Comparison of ENCODE assay signal across 10 mouse cellular contexts in genomic region chr8:123787254-123787897, GRCm38 (mm10). TPM values are rescaled to one million over a fixed set of nuclear protein-coding genes. Genes with fewer than 3 reads are reported as not detected.
DNase-seq lines count a peak whose midpoint lies in the region; ATAC-seq and TF ChIP-seq lines count a peak whose summit lies in the region.
"Had no signal": no experiment of that assay in that cellular context is flagged by ENCODE, and none has a peak within 500 bp of the region (broad histone marks: within the 10 kb centered on the region; RNA-seq: fewer than 3 reads in every experiment).

No protein-coding gene starts in this region.

- H3K36me3 ChIP-seq in hindbrain, embryonic 15.5 days, result no peaks in the 10 kb centered on the region
- H3K36me3 ChIP-seq in hindbrain, embryonic 11.5 days (ENCODE audit: control insufficient read depth, insufficient read depth, low read length), result no peaks in the 10 kb centered on the region
- H3K36me3 ChIP-seq in CH12.LX (replicated peaks in 1 of 2; ENCODE audit: control insufficient read depth in 1 of 2, insufficient read depth in 1 of 2, low read length in 1 of 2), result peaks cover 17 to 39% of the 10 kb centered on the region in 2 experiments
- H3K36me3 ChIP-seq in forebrain, postnatal 0 days (ENCODE audit: insufficient read depth), result no peaks in the 10 kb centered on the region

- H3K27ac ChIP-seq in hindbrain, embryonic 15.5 days (replicated peaks), result no peak overlapping the region
- H3K27ac ChIP-seq in hindbrain, embryonic 11.5 days (ENCODE audit: low read depth, low read length), result no peak overlapping the region
- peak overlapping the region; percentile 81 for H3K27ac ChIP-seq in CH12.LX (ENCODE audit: insufficient read depth, low read depth)
- no peak overlapping the region for H3K27ac ChIP-seq in forebrain, postnatal 0 days (ENCODE audit: low read depth, low read length)

- no peak for TF ChIP-seq CTCF in CH12.LX (conservative IDR thresholded peaks at IDR 0.05 in 1 of 2, IDR thresholded peaks at IDR 0.05 in 1 of 2; ENCODE audit: low read depth in 2 of 2, low read length in 2 of 2)
- TF ChIP-seq CTCF in forebrain, postnatal 0 days (IDR thresholded peaks at IDR 0.05; ENCODE audit: low read depth), result no peak

- no peaks in the 10 kb centered on the region for H3K79me2 ChIP-seq in CH12.LX (replicated peaks; ENCODE audit: control insufficient read depth, extremely low read depth, insufficient read depth, poor library complexity, severe bottlenecking)

- in situ Hi-C loops in CH12.LX (cut with MboI; ENCODE audit: low pct_ligation_motif_present, low pct_unique_long_range_greater_than_20kb, low sequenced_read_pairs), result no loop called here

- 0 out of 2 replicates have a peak, but pooled peaks have one; percentile 0 for TF ChIP-seq EP300 in CH12.LX (IDR thresholded peaks at IDR 0.05; ENCODE audit: low read length)

- peak; percentile 64 for TF ChIP-seq POLR2A in CH12.LX (IDR thresholded peaks at IDR 0.05; ENCODE audit: low read depth, low read length)

- dilution Hi-C loops in CH12.LX (cut with MboI; ENCODE audit: extremely low pct_ligation_motif_present, extremely low pct_unique_long_range_greater_than_20kb, low sequenced_read_pairs), result no loop called here

- peaks cover 20% of the 10 kb centered on the region for H3K4me1 ChIP-seq in hindbrain, embryonic 15.5 days (replicated peaks)
- peaks cover 7% of the 10 kb centered on the region; the same call in 1 of the 2 replicates for H3K4me1 ChIP-seq in hindbrain, embryonic 11.5 days (replicated peaks; ENCODE audit: control insufficient read depth, insufficient read depth, low read length)
- peaks cover 24 to 37% of the 10 kb centered on the region in 2 experiments for H3K4me1 ChIP-seq in CH12.LX (ENCODE audit: control insufficient read depth in 1 of 2, insufficient read depth in 2 of 2)
- H3K4me1 ChIP-seq in forebrain, postnatal 0 days (ENCODE audit: insufficient read depth), result no peaks in the 10 kb centered on the region

- H3K27me3 ChIP-seq in hindbrain, embryonic 15.5 days, result no peaks in the 10 kb centered on the region
- H3K27me3 ChIP-seq in hindbrain, embryonic 11.5 days (ENCODE audit: control insufficient read depth, insufficient read depth, low read length), result no peaks in the 10 kb centered on the region
- no peaks in the 10 kb centered on the region for H3K27me3 ChIP-seq in CH12.LX (replicated peaks)
- no peaks in the 10 kb centered on the region for H3K27me3 ChIP-seq in forebrain, postnatal 0 days (ENCODE audit: insufficient read depth, low read length)

- intact Hi-C loops in left cerebral cortex, postnatal 36 days (cut with DNase I), result no loop called here

- H3K4me2 ChIP-seq in hindbrain, embryonic 15.5 days, result peak overlapping the region; percentile 23; the same call in 1 of the 2 replicates
- H3K4me2 ChIP-seq in hindbrain, embryonic 11.5 days (replicated peaks; ENCODE audit: low read depth, low read length), result no peak overlapping the region
- H3K4me2 ChIP-seq in CH12.LX (ENCODE audit: insufficient read depth, low read depth, poor library complexity, severe bottlenecking), result peak overlapping the region; percentile 35
- H3K4me2 ChIP-seq in forebrain, postnatal 0 days (ENCODE audit: low read depth), result no peak overlapping the region

- H3K9me3 ChIP-seq in hindbrain, embryonic 15.5 days, result no peaks in the 10 kb centered on the region
- H3K9me3 ChIP-seq in hindbrain, embryonic 11.5 days (ENCODE audit: control insufficient read depth, low read length), result no peaks in the 10 kb centered on the region
- H3K9me3 ChIP-seq in CH12.LX (replicated peaks; ENCODE audit: low read length), result no peaks in the 10 kb centered on the region
- no peaks in the 10 kb centered on the region for H3K9me3 ChIP-seq in forebrain, postnatal 0 days (ENCODE audit: low read length)

- WGBS in hindbrain, embryonic 15.5 days, result 63% methylated on average over 21 of the region's 21 CpGs
- 67% methylated on average over 21 of the region's 21 CpGs for WGBS in hindbrain, embryonic 11.5 days
- 68% methylated on average over 21 of the region's 21 CpGs for WGBS in forebrain, postnatal 0 days

- H3K4me3 ChIP-seq in hindbrain, embryonic 15.5 days, result no peak overlapping the region
- H3K4me3 ChIP-seq in hindbrain, embryonic 11.5 days (ENCODE audit: low read depth, low read length), result no peak overlapping the region
- peak overlapping the region; percentile 63 to 74 (median 69) for H3K4me3 ChIP-seq in CH12.LX (replicated peaks in 1 of 3; ENCODE audit: low read depth in 2 of 3, low read length in 2 of 3, poor library complexity in 1 of 3)
- no peak overlapping the region for H3K4me3 ChIP-seq in forebrain, postnatal 0 days (ENCODE audit: low read depth, low read length)

- no peak for TF ChIP-seq RAD21 in CH12.LX (IDR thresholded peaks at IDR 0.05; ENCODE audit: low read depth, low read length)

- no peak for DNase-seq in hindbrain, embryonic 11.5 days (ENCODE audit: low spot score)
- DNase-seq in CH12.LX (ENCODE audit: extremely low read depth), result peak; percentile 88
- no peak for DNase-seq in forebrain, postnatal 0 days
- no peak for DNase-seq in left cerebral cortex, postnatal 36 days (ENCODE audit: low spot score in 2 of 2)
- no peak for DNase-seq in adrenal gland, postnatal 25 days
- DNase-seq: adrenal gland, postnatal 10 days; kidney, adult 11 months had no signal

- ATAC-seq in hindbrain, embryonic 15.5 days (ENCODE audit: low FRiP score, low read depth), result no peak
- no peak for ATAC-seq in hindbrain, embryonic 11.5 days (ENCODE audit: low FRiP score)
- peak; percentile 23 for ATAC-seq in activated CD4-positive, CD25-positive, alpha-beta regulatory T cell, adult 4 months
- peak; percentile 45 for ATAC-seq in megakaryocyte-erythroid progenitor cell, adult 5-6 weeks (replicated peaks; ENCODE audit: low FRiP score, low TSS enrichment, poor library complexity, severe bottlenecking)
- no peak for ATAC-seq in forebrain, postnatal 0 days

- no peak overlapping the region for H3K9ac ChIP-seq in hindbrain, embryonic 15.5 days
- no peak overlapping the region for H3K9ac ChIP-seq in hindbrain, embryonic 11.5 days (ENCODE audit: low read depth, low read length)
- H3K9ac ChIP-seq in CH12.LX (ENCODE audit: insufficient read depth, low read depth), result peak overlapping the region; percentile 85
- no peak overlapping the region for H3K9ac ChIP-seq in forebrain, postnatal 0 days

TF ChIP-seq in CH12.LX, 34 proteins besides CTCF, POLR2A, EP300 and RAD21 (continues in another document):
- no peak for TF ChIP-seq KAT2A (IDR thresholded peaks at IDR 0.05; ENCODE audit: insufficient replicate concordance, low read length)
- TF ChIP-seq ZC3H11A (IDR thresholded peaks at IDR 0.05; ENCODE audit: low read depth, low read length), result no peak
- no peak for TF ChIP-seq CHD2 (IDR thresholded peaks at IDR 0.05; ENCODE audit: low read length)
- no peak for TF ChIP-seq MEF2A (IDR thresholded peaks at IDR 0.05; ENCODE audit: borderline replicate concordance, low read depth, low read length)
- TF ChIP-seq E2F4 (IDR thresholded peaks at IDR 0.05; ENCODE audit: insufficient replicate concordance, low read depth, low read length), result no peak
- no peak for TF ChIP-seq MAFK (IDR thresholded peaks at IDR 0.05; ENCODE audit: insufficient replicate concordance, low read length)
- TF ChIP-seq ZMIZ1 (IDR thresholded peaks at IDR 0.05; ENCODE audit: low read depth, low read length), result peak; percentile 31; the same call in 1 of the 2 replicates
- TF ChIP-seq ZKSCAN1 (IDR thresholded peaks at IDR 0.05; ENCODE audit: borderline replicate concordance, low read depth, low read length), result no peak
- no peak for TF ChIP-seq ZNF384 (IDR thresholded peaks at IDR 0.05; ENCODE audit: low read depth, low read length)
- TF ChIP-seq UBTF (IDR thresholded peaks at IDR 0.05; ENCODE audit: low read depth, low read length), result no peak
- no peak for TF ChIP-seq MAX (IDR thresholded peaks at IDR 0.05; ENCODE audit: low read length)
- TF ChIP-seq HCFC1 (IDR thresholded peaks at IDR 0.05; ENCODE audit: low read depth, low read length), result no peak
- no peak for TF ChIP-seq USF2 (conservative IDR thresholded peaks at IDR 0.05; ENCODE audit: low read depth, low read length)
- TF ChIP-seq PAX5 (IDR thresholded peaks at IDR 0.05; ENCODE audit: low read length), result no peak
- TF ChIP-seq SIN3A (IDR thresholded peaks at IDR 0.05; ENCODE audit: low read length), result 0 out of 2 replicates have a peak, but pooled peaks have one; percentile 12
- TF ChIP-seq CHD1 (IDR thresholded peaks at IDR 0.05; ENCODE audit: low read depth, low read length), result no peak
- no peak for TF ChIP-seq SMC3 (IDR thresholded peaks at IDR 0.05; ENCODE audit: low read depth, low read length)
- no peak for TF ChIP-seq ETS1 (conservative IDR thresholded peaks at IDR 0.05; ENCODE audit: low read depth, low read length)
- TF ChIP-seq JUN (IDR thresholded peaks at IDR 0.05; ENCODE audit: insufficient read depth, low read depth, low read length), result no peak
- no peak for TF ChIP-seq IRF4 (IDR thresholded peaks at IDR 0.05; ENCODE audit: low read depth, low read length)
- TF ChIP-seq BHLHE40 (IDR thresholded peaks at IDR 0.05; ENCODE audit: low read depth, low read length), result no peak
- no peak for TF ChIP-seq TCF12 (IDR thresholded peaks at IDR 0.05; ENCODE audit: low read depth, low read length)
- TF ChIP-seq MXI1 (IDR thresholded peaks at IDR 0.05; ENCODE audit: low read depth, low read length), result peak; percentile 16; the same call in 1 of the 2 replicates
- TF ChIP-seq ELF1 (IDR thresholded peaks at IDR 0.05; ENCODE audit: low read depth, low read length), result peak; percentile 74
- no peak for TF ChIP-seq USF1 (IDR thresholded peaks at IDR 0.05; ENCODE audit: low read depth, low read length)
- no peak for TF ChIP-seq NELFE (IDR thresholded peaks at IDR 0.05; ENCODE audit: low read depth, low read length)

RNA-seq across cellular contexts. Expression of gene Rab4a, which starts 18.4 kb away (rescaled TPM):
- polyA plus RNA-seq in hindbrain, embryonic 15.5 days (2015; fragmentation: Nextera tagmentation; extraction: Ambion mirVana), result 77.5 and 82.2 TPM in 2 replicates
- 64.3 and 68.7 TPM in 2 replicates for polyA plus RNA-seq in hindbrain, embryonic 11.5 days (2014; fragmentation: Nextera tagmentation; extraction: Ambion mirVana)
- total RNA-seq in CH12.LX (2012; rRNA removed) (not detected in 2 replicates), CH12.LX (2014; rRNA removed) (not detected in 2 replicates)
- polyA plus RNA-seq in CH12.LX (2012; ENCODE audit: insufficient read length, low read depth), result 0.18 TPM in 1 of 2 replicates, not detected in the other
- polyA plus RNA-seq in activated CD4-positive, CD25-positive, alpha-beta regulatory T cell, adult 4 months (2017; shearing (Covaris generic)), result 10 to 100 TPM; 14.2 to 20.3 TPM
- 77.5 and 84.1 TPM in 2 replicates for total RNA-seq in megakaryocyte-erythroid progenitor cell, adult 5-6 weeks (2014; fragmentation: Nextera tagmentation)
- total RNA-seq in megakaryocyte-erythroid progenitor cell, adult 5-6 weeks (2017), result 23.6 and 42.7 TPM in 2 replicates
- total RNA-seq in forebrain, postnatal 0 days (2014; rRNA removed), result 70.9 and 72.8 TPM in 2 replicates
- polyA plus RNA-seq in forebrain, postnatal 0 days (2015; fragmentation: Nextera tagmentation; extraction: Ambion mirVana), result 113 and 127 TPM in 2 replicates
- total RNA-seq in left cerebral cortex, postnatal 36 days (2021), result 10 to 100 TPM; 41.0 to 45.8 TPM
- total RNA-seq in adrenal gland, postnatal 25 days (2021), result 23.6 and 24.6 TPM in 2 replicates

Comparison
In these comparisons a context has a peak if more than half of its experiments do, and no peak if none do; other contexts are left out.
1. H3K4me2 ChIP-seq: peak in hindbrain, embryonic 15.5 days (single experiment) and CH12.LX (single experiment); none in hindbrain, embryonic 11.5 days (single experiment) and forebrain, postnatal 0 days (single experiment).
2. ATAC-seq: peak in activated CD4-positive, CD25-positive, alpha-beta regulatory T cell, adult 4 months (single experiment) and megakaryocyte-erythroid progenitor cell, adult 5-6 weeks (single experiment); none in hindbrain, embryonic 15.5 days (single experiment), hindbrain, embryonic 11.5 days (single experiment) and forebrain, postnatal 0 days (single experiment).
3. H3K4me3 ChIP-seq: peak in CH12.LX (3 of 3); none in hindbrain, embryonic 15.5 days (single experiment), hindbrain, embryonic 11.5 days (single experiment) and forebrain, postnatal 0 days (single experiment).
4. RNA of gene Rab4a, which starts 18.4 kb away (total RNA-seq): 23.6 to 84.1 TPM in megakaryocyte-erythroid progenitor cell, adult 5-6 weeks, 70.9 to 72.8 TPM in forebrain, postnatal 0 days, 41.0 to 45.8 TPM in left cerebral cortex, postnatal 36 days and 23.6 to 24.6 TPM in adrenal gland, postnatal 25 days; not detected in CH12.LX; every median in the first group is over 10 times any median in the second.